In genomic region chr17:46268026-46268720, GRCm38 (mm10) we compare ENCODE assay signal across 20 mouse cellular contexts. TPM values are rescaled to one million over a fixed set of nuclear protein-coding genes. Genes with fewer than 3 reads are reported as not detected.
DNase-seq lines count a peak whose midpoint lies in the region; ATAC-seq and TF ChIP-seq lines count a peak whose summit lies in the region.
"Had no signal": no experiment of that assay in that cellular context is flagged by ENCODE, and none has a peak within 500 bp of the region (broad histone marks: within the 10 kb centered on the region; RNA-seq: fewer than 3 reads in every experiment).

No protein-coding gene starts in this region.

- TF ChIP-seq EP300 in heart, postnatal 0 days (IDR thresholded peaks at IDR 0.05; ENCODE audit: low read depth): no peak

- H3K4me2 ChIP-seq in heart, postnatal 0 days (ENCODE audit: low read depth, low read length): no peak overlapping the region
- no peak overlapping the region for H3K4me2 ChIP-seq in embryonic facial prominence, embryonic 14.5 days (ENCODE audit: low read depth, low read length)
- H3K4me2 ChIP-seq: liver, embryonic 11.5 days; lung, embryonic 15.5 days; neural tube, embryonic 13.5 days had no signal

- no peaks in the 10 kb centered on the region for H3K27me3 ChIP-seq in heart, postnatal 0 days (ENCODE audit: control insufficient read depth, insufficient read depth, low read length)
- H3K27me3 ChIP-seq in embryonic facial prominence, embryonic 14.5 days (replicated peaks; ENCODE audit: control insufficient read depth, insufficient read depth, low read length): no peaks in the 10 kb centered on the region
- H3K27me3 ChIP-seq in small intestine, adult 2 months (ENCODE audit: control insufficient read depth, insufficient read depth, low read length): no peaks in the 10 kb centered on the region
- H3K27me3 ChIP-seq: lung, embryonic 15.5 days; neural tube, embryonic 13.5 days had no signal

- H3K36me3 ChIP-seq in heart, postnatal 0 days (replicated peaks; ENCODE audit: control insufficient read depth, insufficient read depth, low read length): peaks cover 43% of the 10 kb centered on the region
- peaks cover 77% of the 10 kb centered on the region for H3K36me3 ChIP-seq in embryonic facial prominence, embryonic 14.5 days (ENCODE audit: control insufficient read depth, insufficient read depth, low read length)
- peaks cover 37% of the 10 kb centered on the region for H3K36me3 ChIP-seq in small intestine, adult 2 months (ENCODE audit: control insufficient read depth, insufficient read depth, low read length)

- TF ChIP-seq CTCF in heart, postnatal 0 days (IDR thresholded peaks at IDR 0.05; ENCODE audit: low read depth): no peak
- no peak for TF ChIP-seq CTCF in small intestine, adult 2 months (IDR thresholded peaks at IDR 0.05; ENCODE audit: extremely low read depth, insufficient read length, insufficient replicate concordance, low read depth, low read length)

- H3K4me1 ChIP-seq in heart, postnatal 0 days (ENCODE audit: control insufficient read depth, insufficient read depth): 0 out of 2 replicates have a peak, but pooled peaks cover 4% of the 10 kb centered on the region
- H3K4me1 ChIP-seq in embryonic facial prominence, embryonic 14.5 days (ENCODE audit: control insufficient read depth, insufficient read depth, low read length): no peaks in the 10 kb centered on the region
- peaks cover 34% of the 10 kb centered on the region for H3K4me1 ChIP-seq in small intestine, adult 2 months (ENCODE audit: control insufficient read depth, insufficient read depth, insufficient read length, low read length)
- H3K4me1 ChIP-seq: neural tube, embryonic 13.5 days had no signal

- ATAC-seq in heart, postnatal 0 days (ENCODE audit: insufficient read depth, low read depth): no peak
- ATAC-seq in embryonic facial prominence, embryonic 14.5 days (ENCODE audit: low read depth): no peak
- ATAC-seq: CD4-positive, CD25-positive, alpha-beta regulatory T cell, adult 4 months had no signal

- no peak for DNase-seq in heart, postnatal 0 days (ENCODE audit: low spot score)
- DNase-seq in heart, postnatal 4 days: no peak
- peak; percentile 74 for DNase-seq in Muller cell, postnatal 12 days (ENCODE audit: inconsistent ontology term)
- peak; percentile 29 for DNase-seq in embryonic facial prominence, embryonic 14.5 days (ENCODE audit: low spot score)
- DNase-seq in right cerebral cortex, adult 18-20 months: no peak
- no peak for DNase-seq in cerebellum, adult 11-12 months
- DNase-seq: adrenal gland, postnatal 36 days; heart, adult 18-20 months; heart, postnatal 36 days; kidney, postnatal 14 days; layer of hippocampus, adult 9-11 months; retina, postnatal 1 day; thymus, postnatal 4 days had no signal

- H3K27ac ChIP-seq in heart, postnatal 0 days (ENCODE audit: low read depth): no peak overlapping the region
- H3K27ac ChIP-seq in embryonic facial prominence, embryonic 14.5 days (replicated peaks; ENCODE audit: low read depth, low read length): no peak overlapping the region
- peak overlapping the region; percentile 93 for H3K27ac ChIP-seq in small intestine, adult 2 months (ENCODE audit: insufficient read depth, low read depth, low read length)
- H3K27ac ChIP-seq: forebrain, embryonic 10.5 days; lung, embryonic 15.5 days; neural tube, embryonic 13.5 days had no signal

- 72% methylated on average over 10 of the region's 10 CpGs for WGBS in heart, postnatal 0 days
- WGBS in embryonic facial prominence, embryonic 14.5 days: 54% methylated on average over 8 of the region's 10 CpGs
- 35% methylated on average over 10 of the region's 10 CpGs for WGBS in small intestine, adult 2 months

- no peaks in the 10 kb centered on the region for H3K9me3 ChIP-seq in heart, postnatal 0 days (replicated peaks; ENCODE audit: control insufficient read depth, low read length)
- no peaks in the 10 kb centered on the region for H3K9me3 ChIP-seq in embryonic facial prominence, embryonic 14.5 days (ENCODE audit: control insufficient read depth, low read length)
- H3K9me3 ChIP-seq: forebrain, embryonic 10.5 days; lung, embryonic 15.5 days; neural tube, embryonic 13.5 days had no signal

- no peak overlapping the region for H3K4me3 ChIP-seq in heart, postnatal 0 days (ENCODE audit: low read depth, low read length)
- H3K4me3 ChIP-seq in embryonic facial prominence, embryonic 14.5 days (ENCODE audit: low read depth, low read length): no peak overlapping the region
- peak overlapping the region; percentile 41 for H3K4me3 ChIP-seq in small intestine, adult 2 months (ENCODE audit: low read depth, low read length)
- H3K4me3 ChIP-seq: forebrain, embryonic 10.5 days; lung, embryonic 15.5 days; neural tube, embryonic 13.5 days had no signal

- TF ChIP-seq POLR2A in small intestine, adult 2 months (IDR thresholded peaks at IDR 0.05; ENCODE audit: low read depth, low read length): peak; percentile 46; the same call in 1 of the 2 replicates

- H3K9ac ChIP-seq in heart, postnatal 0 days (replicated peaks; ENCODE audit: low read depth, low read length): 0 out of 2 replicates have a peak overlapping the region, but pooled peaks have one; percentile 1
- H3K9ac ChIP-seq in embryonic facial prominence, embryonic 14.5 days (ENCODE audit: low read depth, low read length): no peak overlapping the region
- H3K9ac ChIP-seq: lung, embryonic 15.5 days; neural tube, embryonic 13.5 days had no signal

RNA-seq across cellular contexts. Expression of gene Tjap1, which starts 14.7 kb away (rescaled TPM):
- 30.1 and 31.9 TPM in 2 replicates for total RNA-seq in heart, postnatal 0 days (2014; rRNA removed; ENCODE audit: low replicate concordance)
- 20.1 and 22.6 TPM in 2 replicates for polyA plus RNA-seq in heart, postnatal 0 days (2015; fragmentation: Nextera tagmentation; extraction: Ambion mirVana)
- 10 to 100 TPM; 55.0 to 59.0 TPM for total RNA-seq in heart, postnatal 4 days (2021)
- 54.5 and 57.3 TPM in 2 replicates for polyA plus RNA-seq in embryonic facial prominence, embryonic 14.5 days (2014; fragmentation: Nextera tagmentation; extraction: Ambion mirVana)
- polyA plus RNA-seq in small intestine, adult 2 months (2012; rRNA removed): 43.4 and 89.2 TPM in 2 replicates

RNA-seq across cellular contexts. Expression of gene Lrrc73, which starts 14.8 kb away (rescaled TPM):
- total RNA-seq in heart, postnatal 0 days (2014; rRNA removed; ENCODE audit: low replicate concordance): 1.3 and 1.5 TPM in 2 replicates
- 0.26 and 0.45 TPM in 2 replicates for polyA plus RNA-seq in heart, postnatal 0 days (2015; fragmentation: Nextera tagmentation; extraction: Ambion mirVana)
- under 1 TPM; 0.81 to 0.90 TPM for total RNA-seq in heart, postnatal 4 days (2021)
- 2.2 TPM in 2 replicates for polyA plus RNA-seq in embryonic facial prominence, embryonic 14.5 days (2014; fragmentation: Nextera tagmentation; extraction: Ambion mirVana)
- 1.9 and 2.8 TPM in 2 replicates for polyA plus RNA-seq in small intestine, adult 2 months (2012; rRNA removed)

RNA-seq across cellular contexts. Expression of gene Yipf3, which starts 20.3 kb away (rescaled TPM):
- 16.0 and 21.3 TPM in 2 replicates for total RNA-seq in heart, postnatal 0 days (2014; rRNA removed; ENCODE audit: low replicate concordance)
- 68.5 and 78.4 TPM in 2 replicates for polyA plus RNA-seq in heart, postnatal 0 days (2015; fragmentation: Nextera tagmentation; extraction: Ambion mirVana)
- total RNA-seq in heart, postnatal 4 days (2021): 10 to 100 TPM; 64.6 TPM
- polyA plus RNA-seq in embryonic facial prominence, embryonic 14.5 days (2014; fragmentation: Nextera tagmentation; extraction: Ambion mirVana): 135 and 137 TPM in 2 replicates
- polyA plus RNA-seq in small intestine, adult 2 months (2012; rRNA removed): 120 and 305 TPM in 2 replicates

RNA-seq across cellular contexts. Expression of gene Polr1c, which starts 20.3 kb away (rescaled TPM):
- 35.7 and 38.3 TPM in 2 replicates for total RNA-seq in heart, postnatal 0 days (2014; rRNA removed; ENCODE audit: low replicate concordance)
- polyA plus RNA-seq in heart, postnatal 0 days (2015; fragmentation: Nextera tagmentation; extraction: Ambion mirVana): 27.2 TPM in 2 replicates
- 10 to 100 TPM; 26.2 to 30.5 TPM for total RNA-seq in heart, postnatal 4 days (2021)
- polyA plus RNA-seq in embryonic facial prominence, embryonic 14.5 days (2014; fragmentation: Nextera tagmentation; extraction: Ambion mirVana): 78.1 and 80.2 TPM in 2 replicates
- polyA plus RNA-seq in small intestine, adult 2 months (2012; rRNA removed): 16.2 and 24.6 TPM in 2 replicates

RNA-seq across cellular contexts. Expression of gene Dlk2, which starts 29.0 kb away (rescaled TPM):
- 1.7 TPM in 1 of 2 replicates, not detected in the other for total RNA-seq in heart, postnatal 0 days (2014; rRNA removed; ENCODE audit: low replicate concordance)
- 0.16 and 0.43 TPM in 2 replicates for polyA plus RNA-seq in heart, postnatal 0 days (2015; fragmentation: Nextera tagmentation; extraction: Ambion mirVana)
- total RNA-seq in heart, postnatal 4 days (2021): 1 to 10 TPM in 1 of 2 experiments, under 1 TPM in 1; 0.95 to 1.1 TPM
- 7.5 and 7.6 TPM in 2 replicates for polyA plus RNA-seq in embryonic facial prominence, embryonic 14.5 days (2014; fragmentation: Nextera tagmentation; extraction: Ambion mirVana)
- polyA plus RNA-seq in small intestine, adult 2 months (2012; rRNA removed): 0.27 and 1.0 TPM in 2 replicates
- total RNA-seq: megakaryocyte, adult 5-6 weeks had no signal
- polyA plus RNA-seq: CD4-positive, CD25-positive, alpha-beta regulatory T cell, adult 4 months had no signal

Comparison
In these comparisons a context has a peak if more than half of its experiments do, and no peak if none do; other contexts are left out.
1. DNase-seq: peak in Muller cell, postnatal 12 days (single experiment) and embryonic facial prominence, embryonic 14.5 days (single experiment); none in heart, postnatal 0 days (single experiment), heart, postnatal 4 days (single experiment), right cerebral cortex, adult 18-20 months (single experiment) and cerebellum, adult 11-12 months (single experiment).